Comparison of ENCODE assay signal across 40 mouse cellular contexts in genomic region chr15:75309186-75309585, GRCm38 (mm10). TPM values are rescaled to one million over a fixed set of nuclear protein-coding genes. Genes with fewer than 3 reads are reported as not detected.
"Had no signal": no experiment of that assay in that cellular context is flagged by ENCODE, and none has a peak within 500 bp of the region (broad histone marks: within the 10 kb centered on the region; RNA-seq: fewer than 3 reads in every experiment).

No protein-coding gene starts in this region.

- H3K27me3 ChIP-seq: heart, embryonic 12.5 days; hindbrain, embryonic 13.5 days; hindbrain, embryonic 15.5 days; limb, embryonic 13.5 days; limb, embryonic 15.5 days; liver, embryonic 13.5 days; liver, embryonic 15.5 days had no signal

- H3K4me1 ChIP-seq: heart, embryonic 10.5 days; heart, embryonic 12.5 days; hindbrain, embryonic 13.5 days; hindbrain, embryonic 15.5 days; limb, embryonic 13.5 days; limb, embryonic 15.5 days; liver, embryonic 13.5 days; liver, embryonic 15.5 days had no signal

- H3K9me3 ChIP-seq: hindbrain, embryonic 13.5 days; hindbrain, embryonic 15.5 days; limb, embryonic 15.5 days; liver, embryonic 13.5 days; liver, embryonic 15.5 days had no signal

- H3K4me3 ChIP-seq: heart, embryonic 10.5 days; heart, embryonic 12.5 days; hindbrain, embryonic 13.5 days; hindbrain, embryonic 15.5 days; limb, embryonic 13.5 days; limb, embryonic 15.5 days; liver, embryonic 13.5 days; liver, embryonic 15.5 days had no signal

- DNase-seq: forebrain, postnatal 0 days; gastrocnemius, postnatal 14 days; gastrocnemius, postnatal 36 days; heart, adult 18-20 months; heart, postnatal 10 days; kidney, adult 11 months; kidney, postnatal 14 days; kidney, postnatal 36 days; layer of hippocampus, adult 9-11 months; layer of hippocampus, postnatal 36 days; left cerebral cortex, postnatal 4 days; liver, embryonic 13.5 days had no signal

- H3K9ac ChIP-seq: forebrain, postnatal 0 days; heart, embryonic 12.5 days; hindbrain, embryonic 13.5 days; hindbrain, embryonic 15.5 days; limb, embryonic 13.5 days; limb, embryonic 15.5 days; liver, embryonic 13.5 days; liver, embryonic 15.5 days had no signal

- ATAC-seq: forebrain, postnatal 0 days; hindbrain, postnatal 0 days; intestine, embryonic 16.5 days had no signal

- H3K27ac ChIP-seq: heart, embryonic 10.5 days; hindbrain, embryonic 13.5 days; hindbrain, embryonic 15.5 days; hindbrain, postnatal 0 days; limb, embryonic 13.5 days; limb, embryonic 15.5 days; liver, embryonic 13.5 days; liver, embryonic 15.5 days had no signal

- H3K36me3 ChIP-seq: heart, embryonic 10.5 days; heart, embryonic 12.5 days; hindbrain, embryonic 13.5 days; hindbrain, embryonic 15.5 days; limb, embryonic 13.5 days; limb, embryonic 15.5 days; liver, embryonic 13.5 days; liver, embryonic 15.5 days had no signal

- H3K4me2 ChIP-seq: heart, embryonic 12.5 days; hindbrain, embryonic 13.5 days; hindbrain, embryonic 15.5 days; limb, embryonic 13.5 days; limb, embryonic 15.5 days; liver, embryonic 13.5 days; liver, embryonic 15.5 days had no signal

RNA-seq across cellular contexts. Expression of gene Ly6f, which starts 41.0 kb away (rescaled TPM):
- total RNA-seq: forebrain, postnatal 0 days; gastrocnemius, adult 18-20 months; gastrocnemius, adult 8-10 months; gastrocnemius, postnatal 14 days; gastrocnemius, postnatal 36 days; heart, adult 18-20 months; heart, adult 8-10 months; heart, postnatal 10 days; heart, postnatal 25 days; hematopoietic stem cell, adult 5-6 weeks; hindbrain, postnatal 0 days; layer of hippocampus, adult 18-20 months; layer of hippocampus, adult 8-10 months; layer of hippocampus, postnatal 14 days; layer of hippocampus, postnatal 36 days; left cerebral cortex, adult 18-20 months; left cerebral cortex, adult 8-10 months; left cerebral cortex, postnatal 10 days; left cerebral cortex, postnatal 25 days; left cerebral cortex, postnatal 4 days had no signal
- polyA plus RNA-seq: forebrain, postnatal 0 days; heart, embryonic 10.5 days; heart, embryonic 12.5 days; heart, embryonic 14.5 days; heart, embryonic 16.5 days; hindbrain, embryonic 11.5 days; hindbrain, embryonic 13.5 days; hindbrain, embryonic 15.5 days; hindbrain, postnatal 0 days; intestine, embryonic 14.5 days; kidney, embryonic 14.5 days; large intestine, adult 2 months; limb, embryonic 11.5 days; limb, embryonic 13.5 days; limb, embryonic 15.5 days; liver, embryonic 13.5 days; liver, embryonic 15.5 days had no signal
